Mouse (Mus musculus) hindbrain, postnatal 0 days (tissue): ENCODE data around the gene Psmc6. TPM values are rescaled to one million over a fixed set of nuclear protein-coding genes. Genes with fewer than 3 reads are reported as not detected.

Source experiments
- ATAC-seq: fragments of 200-750 bp; cut with Nextera tagmentation; 2 replicates; pipeline ENCODE4 v1.8.0; 2017; ENCODE audit warnings: mild to moderate bottlenecking, moderate TSS enrichment, moderate library complexity
- DNase-seq: peaks from one replicate; pipeline ENCODE4 v3.0.0-alpha.2; 2015; ENCODE audit warnings: low spot score
- H3K27ac ChIP-seq: fragments of 300-500 bp; sonication (generic); 2 replicates; pipeline ENCODE4 v1.5.1; 2014; ENCODE audit warnings: mild to moderate bottlenecking
- H3K27me3 ChIP-seq: fragments of 300-500 bp; sonication (generic); 2 replicates; pipeline ENCODE4 v1.6.1; 2014; ENCODE audit warnings: low read length, mixed read lengths; ENCODE audit not compliant: insufficient read depth
- H3K36me3 ChIP-seq: fragments of 300-500 bp; sonication (generic); 2 replicates; pipeline ENCODE4 v1.6.1; 2014; ENCODE audit warnings: low read length, mixed read lengths; ENCODE audit not compliant: insufficient read depth
- H3K4me1 ChIP-seq: fragments of 300-500 bp; sonication (generic); 2 replicates; pipeline ENCODE4 v1.6.1; 2014; ENCODE audit warnings: antibody characterized with exemption, low read length, mixed read lengths; ENCODE audit not compliant: insufficient read depth
- H3K4me2 ChIP-seq: fragments of 300-500 bp; sonication (generic); 2 replicates; pipeline ENCODE4 v1.6.1; 2014; ENCODE audit warnings: low read depth, mild to moderate bottlenecking, low read length, moderate library complexity, mixed read lengths
- H3K4me3 ChIP-seq: fragments of 300-500 bp; sonication (generic); 2 replicates; pipeline ENCODE4 v1.5.1; 2014; ENCODE audit warnings: low read length
- H3K9ac ChIP-seq: fragments of 300-500 bp; sonication (generic); replicated peaks from 2 replicates; pipeline ENCODE4 v1.6.1; 2014; ENCODE audit warnings: mild to moderate bottlenecking, low read length, moderate library complexity, mixed read lengths
- H3K9me3 ChIP-seq: fragments of 300-500 bp; sonication (generic); 2 replicates; pipeline ENCODE4 v1.6.1; 2016; ENCODE audit warnings: low read length, mixed read lengths
- CTCF ChIP-seq: IDR thresholded peaks from 2 replicates; pipeline ENCODE4 v1.5.1; 2016; ENCODE audit warnings: antibody characterized with exemption, control low read depth, low read depth
- WGBS: fragments of 180-500 bp; shearing (Covaris S2); extraction: QIAGEN DNeasy Blood & Tissue Kit; methylation state at CpG from one replicate; pipeline ENCODE4 v1.1.7; 2014; 5-methylcytosine and 5-hydroxymethylcytosine counted together
- polyA plus RNA-seq: library from polyadenylated mRNA; unstranded; fragments of >200 nt; fragmentation: Nextera tagmentation; extraction: Ambion mirVana; gene quantifications from 2 replicates; pipeline ENCODE4 v1.2.1, GENCODE M21; 2015
- total RNA-seq: library from RNA; depleted of rRNA; stranded (reverse); fragments of >200 nt; gene quantifications from 2 replicates; pipeline ENCODE4 v1.2.3, GENCODE M21; 2014

Gene Psmc6
- total and polyA plus RNA-seq, 2 experiments from 2014 or later, result 65.0 to 136 TPM

DNA sequence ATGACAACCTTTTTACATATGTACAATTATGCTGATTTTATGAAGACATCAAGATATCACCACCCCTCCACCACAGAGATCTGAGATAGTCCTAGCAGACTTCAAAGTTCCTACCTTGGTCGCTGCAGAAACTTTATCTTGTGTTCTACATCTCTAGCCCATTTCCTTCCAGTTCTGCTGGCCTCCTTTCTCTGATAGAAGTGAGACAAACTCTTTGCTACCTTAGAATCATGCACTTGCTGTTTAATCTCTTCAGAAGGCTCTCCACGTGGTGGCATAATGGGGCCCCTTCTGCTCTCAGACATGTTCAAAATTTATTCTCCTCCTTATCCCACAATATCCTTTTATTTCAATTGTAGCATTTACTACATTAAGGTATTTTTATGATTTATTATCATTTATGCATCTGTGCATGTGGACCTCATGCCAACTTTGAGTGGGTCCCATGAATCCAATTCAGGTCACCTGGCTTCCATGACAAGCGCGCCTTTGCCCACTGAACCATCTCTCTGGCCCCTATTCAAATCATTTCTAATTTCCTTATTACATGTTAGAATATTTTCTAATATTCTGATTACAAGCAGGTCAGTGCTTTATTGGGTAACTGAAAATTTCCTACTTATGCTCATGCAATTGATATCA, 1.4 kb upstream of the Psmc6 start:
- no peak overlapping the region for H3K9ac ChIP-seq
- H3K4me2 ChIP-seq, result no peak overlapping the region
- no peak for TF ChIP-seq CTCF
- no peak overlapping the region for H3K4me3 ChIP-seq
- WGBS, result 90% methylated on average over 4 of the region's 4 CpGs
- no peak for ATAC-seq
- no peaks in the 10 kb centered on the region for H3K27me3 ChIP-seq
- H3K4me1 ChIP-seq, result no peaks in the 10 kb centered on the region
- H3K36me3 ChIP-seq, result peaks cover 15% of the 10 kb centered on the region; the same call in 1 of the 2 replicates
- H3K27ac ChIP-seq, result no peak overlapping the region
- DNase-seq, result no peak
- H3K9me3 ChIP-seq, result no peaks in the 10 kb centered on the region

DNA sequence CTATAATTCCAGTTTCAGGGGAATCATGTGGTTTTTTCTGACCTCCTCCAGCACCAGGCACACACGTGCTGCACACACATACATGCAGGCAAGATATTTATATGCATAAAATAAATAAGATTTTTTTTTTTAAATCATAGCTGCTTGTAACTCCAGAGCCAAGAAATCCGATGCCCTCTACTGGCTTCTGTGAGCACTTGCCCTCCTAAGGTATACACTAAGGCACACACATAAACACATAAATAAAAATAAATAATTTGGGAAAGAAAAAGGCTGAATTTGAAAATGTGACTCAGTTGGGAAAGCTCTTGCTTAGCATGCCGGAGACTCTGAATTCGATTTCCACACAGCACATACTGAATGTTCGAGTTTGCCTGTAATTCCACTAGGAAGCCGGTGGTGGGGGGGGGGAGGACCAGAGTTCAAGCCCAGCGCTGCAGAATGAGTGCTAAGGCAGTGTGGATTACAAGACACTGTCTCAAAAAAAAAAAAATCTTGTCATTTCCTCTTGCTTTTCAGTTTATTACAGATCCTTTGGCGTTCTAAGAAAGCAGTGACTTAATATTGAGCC, 485 bp upstream of the Psmc6 start:
- Histone ChIP-seq H3K4me2 (peak overlapping the region; percentile 51), H3K9ac (peak overlapping the region; percentile 94), H3K27me3 (no peaks in the 10 kb centered on the region), H3K4me3 (peak overlapping the region; percentile 97), H3K9me3 (no peaks in the 10 kb centered on the region), H3K36me3 (peaks cover 15% of the 10 kb centered on the region; the same call in 1 of the 2 replicates), H3K4me1 (no peaks in the 10 kb centered on the region), H3K27ac (no peak overlapping the region)
- ATAC-seq (peak; percentile 14; the same call in 1 of the 2 replicates), DNase-seq (peak; percentile 45)
- WGBS, result 9% methylated on average over 8 of the region's 8 CpGs
- TF ChIP-seq CTCF, result no peak

DNA sequence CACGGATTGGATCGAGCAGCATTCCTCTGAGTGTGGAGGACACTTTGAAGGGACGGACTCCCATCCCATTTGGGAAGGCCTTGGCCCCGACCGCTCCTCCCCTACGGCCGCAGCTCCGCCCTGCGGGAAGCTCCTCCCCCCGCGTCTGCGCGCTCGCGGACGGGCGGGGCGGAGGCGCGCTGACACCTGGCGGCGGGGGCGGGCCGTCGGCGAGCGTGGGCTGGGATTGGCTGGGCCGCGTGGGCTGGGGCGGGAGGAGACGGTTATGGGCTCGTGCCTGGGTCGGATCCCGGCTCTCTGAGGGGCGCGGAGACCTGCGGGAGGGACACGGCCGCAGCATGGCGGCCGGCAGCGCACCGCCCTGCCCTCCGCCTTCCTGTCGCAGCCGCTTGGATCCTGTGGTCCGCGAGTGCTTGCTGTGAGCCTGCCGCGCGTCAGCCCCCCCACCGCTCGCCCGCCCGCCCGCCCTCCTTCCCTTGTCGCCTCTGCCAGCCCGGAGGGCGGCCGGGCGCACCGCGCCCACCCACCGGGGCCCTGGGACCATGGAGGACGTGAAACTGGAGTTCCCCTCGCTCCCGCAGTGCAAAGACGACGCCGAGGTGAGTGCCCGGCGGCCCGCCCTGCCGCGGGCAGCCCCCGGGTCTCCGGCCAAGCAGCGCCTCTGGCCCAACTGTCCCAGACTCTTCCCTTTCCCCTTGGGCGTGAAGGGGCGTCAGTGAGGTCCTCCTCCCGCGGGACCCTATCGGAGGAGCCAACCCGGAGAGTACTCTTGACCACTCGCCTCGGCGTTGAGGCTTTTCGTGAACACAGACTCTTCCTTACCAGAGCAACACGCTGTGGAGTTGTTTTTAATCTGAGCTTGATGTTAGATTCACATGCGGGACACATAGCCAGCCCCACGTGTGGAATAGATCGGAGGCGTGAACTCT, 21.6 kb downstream of the Psmc6 start, which contains the start of gene Styx:
Gene Styx, plus strand, starts transcription at position 163 of the 929 bp plus-strand sequence.
- DNase-seq, result peak; percentile 96
- Histone ChIP-seq H3K4me3 (peak within 1 kb of the TSS; percentile 57), H3K4me2 (peak within 1 kb of the TSS; percentile 64), H3K36me3 (peaks cover 14% of the 10 kb centered on the region), H3K9me3 (no peaks in the 10 kb centered on the region), H3K27me3 (no peaks in the 10 kb centered on the region), H3K27ac (peak within 1 kb of the TSS; percentile 77), H3K9ac (peak within 1 kb of the TSS; percentile 67), H3K4me1 (0 out of 2 replicates have a peak, but pooled peaks cover 3% of the 10 kb centered on the region)
- under 1% methylated on average over 70 of the region's 93 CpGs for WGBS
- ATAC-seq, result peak; percentile 98
- no peak for TF ChIP-seq CTCF

DNA sequence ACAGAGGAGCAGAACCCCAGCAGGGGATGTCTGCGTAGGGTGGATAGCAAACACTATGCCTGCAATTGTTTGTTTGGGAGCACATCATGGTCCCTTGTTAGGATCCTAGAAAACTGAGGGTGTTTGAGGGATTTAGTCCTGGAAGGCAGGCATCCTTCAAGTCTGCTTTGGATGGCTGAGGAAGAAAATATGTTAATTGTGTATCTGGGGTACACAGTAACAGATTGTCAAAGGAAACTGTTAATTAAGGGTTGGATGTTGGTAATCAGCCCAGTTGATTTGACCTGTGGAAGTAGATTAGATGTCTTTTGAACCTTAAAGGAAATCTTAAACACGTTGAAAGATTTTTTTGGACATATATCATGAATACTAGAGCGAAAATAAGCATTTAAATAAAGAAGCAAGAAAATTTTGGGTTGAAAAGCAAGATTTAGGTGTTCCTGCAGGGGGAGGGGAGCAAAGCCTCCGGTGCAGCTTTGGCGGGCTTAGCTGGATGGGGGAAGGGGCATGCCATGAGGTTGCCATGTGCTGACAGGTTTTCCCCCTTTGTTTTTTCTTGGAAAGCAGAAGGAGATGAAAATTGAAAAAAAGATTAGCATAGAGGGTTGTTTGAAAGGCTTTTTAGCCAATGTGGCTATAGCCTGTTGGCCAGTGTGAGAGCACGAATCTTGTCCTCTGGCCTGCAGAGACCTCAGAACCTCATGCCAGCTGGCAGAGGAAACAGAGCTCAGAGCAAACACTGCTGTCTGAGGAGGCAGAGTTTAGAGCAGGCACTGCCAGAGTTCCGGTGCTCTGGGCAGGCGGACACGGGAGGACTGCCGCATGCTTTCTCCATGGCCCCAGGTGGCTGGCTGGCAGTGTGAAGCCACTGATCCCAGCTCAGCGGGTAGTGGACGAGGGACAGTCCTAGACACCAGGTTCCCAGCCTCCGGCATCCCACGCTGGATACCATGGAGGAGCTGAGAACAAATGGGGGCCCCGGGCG, 34.9 kb downstream of the Psmc6 start:
- Histone ChIP-seq H3K4me1 (no peaks in the 10 kb centered on the region), H3K4me2 (peak overlapping the region; percentile 21; the same call in 1 of the 2 replicates), H3K9me3 (no peaks in the 10 kb centered on the region), H3K9ac (no peak overlapping the region), H3K27ac (peak overlapping the region; percentile 71), H3K36me3 (peaks cover 4% of the 10 kb centered on the region), H3K4me3 (no peak overlapping the region), H3K27me3 (no peaks in the 10 kb centered on the region)
- peak; percentile 82 for DNase-seq
- peak; percentile 92 for ATAC-seq
- TF ChIP-seq CTCF, result no peak
- whole genome bisulfite sequencing, result 45% methylated on average over 16 of the region's 16 CpGs

DNA sequence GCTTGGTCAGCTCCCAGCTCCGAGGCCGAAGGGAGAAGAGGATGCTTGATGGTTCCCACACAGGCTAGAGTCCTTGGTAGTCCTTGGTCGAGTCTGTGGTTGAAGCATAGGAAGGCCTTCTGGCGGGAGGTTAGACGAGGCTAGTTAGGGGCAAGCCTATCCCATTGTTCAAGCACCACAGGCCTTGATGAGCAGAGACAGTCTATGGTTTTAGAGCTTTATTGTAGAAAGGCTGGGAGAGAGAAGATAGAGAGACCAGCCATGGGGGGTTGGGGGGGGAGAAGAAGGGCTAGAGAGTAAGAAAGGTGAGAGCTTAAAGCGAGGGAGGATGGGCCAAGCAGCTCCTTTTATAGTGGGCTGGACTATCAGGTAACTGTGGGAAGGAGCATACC, 35.6 kb downstream of the Psmc6 start:
- no peak overlapping the region for H3K4me3 ChIP-seq
- DNase-seq (no peak), ATAC-seq (no peak)
- H3K4me1 ChIP-seq, result no peaks in the 10 kb centered on the region
- peaks cover 9% of the 10 kb centered on the region for H3K36me3 ChIP-seq
- no peak for TF ChIP-seq CTCF
- H3K27me3 ChIP-seq, result no peaks in the 10 kb centered on the region
- H3K4me2 ChIP-seq, result peak overlapping the region; percentile 21; the same call in 1 of the 2 replicates
- no peak overlapping the region for H3K9ac ChIP-seq
- 64% methylated on average over 6 of the region's 6 CpGs for WGBS
- no peaks in the 10 kb centered on the region for H3K9me3 ChIP-seq
- peak overlapping the region; percentile 71 for H3K27ac ChIP-seq
